Mouse (Mus musculus): ENCODE data around the gene Ergic1. TPM values are rescaled to one million over a fixed set of nuclear protein-coding genes. Genes with fewer than 3 reads are reported as not detected.

Ergic1 gene
- polyA plus RNA-seq, 1 experiment = 114 TPM

DNA sequence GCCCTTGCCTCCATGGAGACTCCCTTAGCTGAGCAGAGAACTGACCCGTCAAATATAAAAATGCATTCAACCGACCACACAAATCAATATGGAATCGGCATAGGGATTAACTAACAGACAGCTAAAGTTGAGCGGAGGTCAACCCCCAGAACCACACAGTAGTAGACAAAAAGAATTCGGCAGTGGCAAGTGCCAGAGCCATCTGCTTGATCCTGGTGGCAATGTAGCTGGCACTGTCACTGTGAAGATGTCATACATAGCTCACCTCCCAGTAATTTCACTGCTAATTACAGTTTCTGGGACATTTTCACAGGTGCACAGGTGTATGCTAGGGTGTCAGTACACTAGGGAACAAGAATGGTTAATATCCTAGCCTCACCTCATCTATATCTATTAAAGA lies 21.2 kb upstream of the Ergic1 start:
- Histone ChIP-seq H3K79me2 (ENCODE audit: control insufficient read depth, insufficient read depth) (no peaks in the 10 kb centered on the region), H3K36me3 (ENCODE audit: control insufficient read depth, insufficient read depth) (no peaks in the 10 kb centered on the region), H3ac (ENCODE audit: control insufficient read depth, insufficient read length, low read depth) (no peak overlapping the region), H3K79me3 (ENCODE audit: low read depth) (no peaks in the 10 kb centered on the region), H3K4me3 (ENCODE audit: insufficient read depth, poor library complexity, severe bottlenecking) (no peak overlapping the region), H3K27me3 (ENCODE audit: control insufficient read depth, insufficient read depth, insufficient read length) (no peaks in the 10 kb centered on the region)
- TF ChIP-seq CTCF (IDR thresholded peaks at IDR 0.05; ENCODE audit: control insufficient read depth, insufficient read depth, insufficient read length) (no peak), FOSL1 (IDR thresholded peaks at IDR 0.05; ENCODE audit: insufficient read depth, low read length, poor library complexity, severe bottlenecking) (no peak), MYOD1 (IDR thresholded peaks at IDR 0.05; ENCODE audit: control insufficient read depth, insufficient read length, low read depth) (no peak), USF1 (IDR thresholded peaks at IDR 0.05; ENCODE audit: low read depth) (no peak), CEBPB (IDR thresholded peaks at IDR 0.05; ENCODE audit: low read depth) (no peak), MAX (IDR thresholded peaks at IDR 0.05) (no peak), MYOG (IDR thresholded peaks at IDR 0.05; ENCODE audit: control insufficient read depth, extremely low read depth, insufficient read length) (no peak)

- Histone ChIP-seq H3ac (ENCODE audit: control insufficient read depth, insufficient read length, low read depth) (no peak overlapping the region), H3K79me2 (ENCODE audit: control insufficient read depth, insufficient read depth) (no peaks in the 10 kb centered on the region), H3K79me3 (ENCODE audit: low read depth) (no peaks in the 10 kb centered on the region), H3K27me3 (ENCODE audit: control insufficient read depth, insufficient read depth, insufficient read length) (no peaks in the 10 kb centered on the region), H3K36me3 (ENCODE audit: control insufficient read depth, insufficient read depth) (no peaks in the 10 kb centered on the region), H3K4me3 (ENCODE audit: insufficient read depth, poor library complexity, severe bottlenecking) (no peak overlapping the region)
- TF ChIP-seq USF1 (IDR thresholded peaks at IDR 0.05; ENCODE audit: low read depth) (no peak), MYOG (IDR thresholded peaks at IDR 0.05; ENCODE audit: control insufficient read depth, extremely low read depth, insufficient read length) (no peak), MYOD1 (IDR thresholded peaks at IDR 0.05; ENCODE audit: control insufficient read depth, insufficient read length, low read depth) (no peak), CTCF (IDR thresholded peaks at IDR 0.05; ENCODE audit: control insufficient read depth, insufficient read depth, insufficient read length) (no peak), FOSL1 (IDR thresholded peaks at IDR 0.05; ENCODE audit: insufficient read depth, low read length, poor library complexity, severe bottlenecking) (no peak), MAX (IDR thresholded peaks at IDR 0.05) (no peak), CEBPB (IDR thresholded peaks at IDR 0.05; ENCODE audit: low read depth) (no peak)
Observed at GRCm38 (mm10) chr17:26544319-26544963, 16.8 kb upstream of the Ergic1 start.

- no peak overlapping the region for H3K4me3 ChIP-seq (ENCODE audit: insufficient read depth, poor library complexity, severe bottlenecking)
- H3K79me2 ChIP-seq (ENCODE audit: control insufficient read depth, insufficient read depth) = no peaks in the 10 kb centered on the region
- H3K36me3 ChIP-seq (ENCODE audit: control insufficient read depth, insufficient read depth) = no peaks in the 10 kb centered on the region
- no peak for TF ChIP-seq CTCF (IDR thresholded peaks at IDR 0.05; ENCODE audit: control insufficient read depth, insufficient read depth, insufficient read length)
- no peak for TF ChIP-seq USF1 (IDR thresholded peaks at IDR 0.05; ENCODE audit: low read depth)
- no peak overlapping the region for H3ac ChIP-seq (ENCODE audit: control insufficient read depth, insufficient read length, low read depth)
- H3K27me3 ChIP-seq (ENCODE audit: control insufficient read depth, insufficient read depth, insufficient read length) = no peaks in the 10 kb centered on the region
- no peaks in the 10 kb centered on the region for H3K79me3 ChIP-seq (ENCODE audit: low read depth)
Observed at GRCm38 (mm10) chr17:26547771-26548170, 13.5 kb upstream of the Ergic1 start.

DNA sequence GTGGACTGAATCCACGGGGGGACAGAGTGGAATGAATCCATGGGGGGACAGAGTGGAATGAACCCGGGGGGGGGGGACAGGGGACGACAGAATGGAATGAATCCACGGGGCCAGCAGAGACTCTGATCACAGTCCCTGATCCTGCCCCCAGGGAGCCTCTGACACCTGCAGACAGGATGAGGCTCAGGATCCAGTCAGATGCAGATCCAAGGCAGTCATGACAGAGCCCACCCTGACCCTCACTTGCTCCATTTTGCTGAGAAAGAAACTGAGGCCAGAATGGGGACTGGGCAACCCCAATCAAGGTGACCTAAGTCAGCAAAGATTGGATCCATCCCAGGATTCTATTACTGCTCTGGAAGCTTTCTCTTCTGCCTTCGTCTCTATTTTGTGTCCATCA lies 12.7 kb upstream of the Ergic1 start:
- Histone ChIP-seq H3ac (ENCODE audit: control insufficient read depth, insufficient read length, low read depth) (no peak overlapping the region), H3K79me2 (ENCODE audit: control insufficient read depth, insufficient read depth) (no peaks in the 10 kb centered on the region), H3K4me3 (ENCODE audit: insufficient read depth, poor library complexity, severe bottlenecking) (no peak overlapping the region), H3K36me3 (ENCODE audit: control insufficient read depth, insufficient read depth) (no peaks in the 10 kb centered on the region), H3K27me3 (ENCODE audit: control insufficient read depth, insufficient read depth, insufficient read length) (no peaks in the 10 kb centered on the region), H3K79me3 (ENCODE audit: low read depth) (no peaks in the 10 kb centered on the region)
- TF ChIP-seq CEBPB (IDR thresholded peaks at IDR 0.05; ENCODE audit: low read depth) (no peak), MYOD1 (IDR thresholded peaks at IDR 0.05; ENCODE audit: control insufficient read depth, insufficient read length, low read depth) (no peak), FOSL1 (IDR thresholded peaks at IDR 0.05; ENCODE audit: insufficient read depth, low read length, poor library complexity, severe bottlenecking) (no peak), CTCF (IDR thresholded peaks at IDR 0.05; ENCODE audit: control insufficient read depth, insufficient read depth, insufficient read length) (no peak), MAX (IDR thresholded peaks at IDR 0.05) (no peak), USF1 (IDR thresholded peaks at IDR 0.05; ENCODE audit: low read depth) (no peak), MYOG (IDR thresholded peaks at IDR 0.05; ENCODE audit: control insufficient read depth, extremely low read depth, insufficient read length) (no peak)

DNA sequence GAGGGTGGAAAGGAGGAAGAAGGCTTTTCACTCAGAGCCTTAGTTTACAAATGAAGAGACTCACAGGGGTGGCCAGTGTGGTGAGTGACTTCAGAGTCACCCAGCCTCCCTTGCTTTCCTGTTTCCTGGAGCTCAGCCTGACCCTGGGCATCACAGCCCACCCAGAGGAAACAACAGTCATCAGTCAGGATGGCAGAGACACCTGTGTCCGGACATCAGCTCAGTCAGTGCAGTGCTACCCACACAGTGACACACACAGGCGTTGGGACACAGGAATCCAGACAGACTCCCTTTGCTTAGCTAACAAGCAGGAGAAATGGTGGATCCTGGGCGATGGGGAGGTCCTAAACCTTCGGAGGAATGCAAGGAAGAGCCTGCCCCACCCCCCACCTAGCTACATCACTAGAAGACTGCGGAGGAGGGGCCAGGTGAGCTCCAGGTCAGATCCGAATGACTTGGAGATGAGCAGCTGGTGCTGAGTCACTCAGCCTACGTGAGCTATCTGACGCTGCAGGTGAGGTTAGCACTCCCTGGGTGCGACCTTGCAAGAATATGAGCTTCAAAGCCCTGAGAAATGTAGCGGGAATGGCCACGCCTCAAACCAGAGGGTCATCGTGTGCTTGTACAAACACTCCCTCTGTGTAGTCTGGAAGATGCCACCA lies 12.0 kb upstream of the Ergic1 start:
- TF ChIP-seq MYOD1 (IDR thresholded peaks at IDR 0.05; ENCODE audit: control insufficient read depth, insufficient read length, low read depth) = peak; percentile 89
- TF ChIP-seq USF1 (IDR thresholded peaks at IDR 0.05; ENCODE audit: low read depth) = no peak
- Histone ChIP-seq H3K79me2 (ENCODE audit: control insufficient read depth, insufficient read depth) (no peaks in the 10 kb centered on the region), H3K79me3 (ENCODE audit: low read depth) (no peaks in the 10 kb centered on the region), H3K4me3 (ENCODE audit: insufficient read depth, poor library complexity, severe bottlenecking) (no peak overlapping the region), H3ac (ENCODE audit: control insufficient read depth, insufficient read length, low read depth) (no peak overlapping the region), H3K27me3 (ENCODE audit: control insufficient read depth, insufficient read depth, insufficient read length) (no peaks in the 10 kb centered on the region), H3K36me3 (ENCODE audit: control insufficient read depth, insufficient read depth) (no peaks in the 10 kb centered on the region)

DNA sequence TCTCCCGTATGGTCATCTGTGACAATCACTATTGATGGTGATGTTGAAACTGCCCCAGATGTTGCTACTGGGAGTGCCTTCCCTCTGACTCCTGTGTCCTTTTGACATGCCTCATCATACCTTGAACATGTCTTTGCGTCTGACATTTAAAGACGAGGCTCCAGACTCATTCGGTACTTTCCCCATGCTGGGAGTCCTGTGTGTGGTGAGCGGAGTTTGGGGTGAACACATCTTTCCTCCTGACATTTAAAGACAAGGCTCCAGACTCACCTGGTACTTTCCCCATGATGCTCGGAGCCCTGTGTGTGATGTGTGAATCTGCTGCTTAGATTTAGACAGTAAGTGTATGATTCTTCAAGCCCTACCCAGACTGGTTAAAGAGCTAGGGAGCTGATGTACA lies 10.2 kb upstream of the Ergic1 start:
- H3K79me2 ChIP-seq (ENCODE audit: control insufficient read depth, insufficient read depth) = no peaks in the 10 kb centered on the region
- TF ChIP-seq MYOG (IDR thresholded peaks at IDR 0.05; ENCODE audit: control insufficient read depth, extremely low read depth, insufficient read length) (no peak), CTCF (IDR thresholded peaks at IDR 0.05; ENCODE audit: control insufficient read depth, insufficient read depth, insufficient read length) (no peak), CEBPB (IDR thresholded peaks at IDR 0.05; ENCODE audit: low read depth) (no peak), MYOD1 (IDR thresholded peaks at IDR 0.05; ENCODE audit: control insufficient read depth, insufficient read length, low read depth) (no peak), USF1 (IDR thresholded peaks at IDR 0.05; ENCODE audit: low read depth) (no peak), FOSL1 (IDR thresholded peaks at IDR 0.05; ENCODE audit: insufficient read depth, low read length, poor library complexity, severe bottlenecking) (no peak), MAX (IDR thresholded peaks at IDR 0.05) (no peak)

More for the DNA sequence above, 10.2 kb upstream of the Ergic1 start:
- no peaks in the 10 kb centered on the region for H3K36me3 ChIP-seq (ENCODE audit: control insufficient read depth, insufficient read depth)
- no peaks in the 10 kb centered on the region for H3K79me3 ChIP-seq (ENCODE audit: low read depth)
- H3ac ChIP-seq (ENCODE audit: control insufficient read depth, insufficient read length, low read depth) = no peak overlapping the region
- H3K27me3 ChIP-seq (ENCODE audit: control insufficient read depth, insufficient read depth, insufficient read length) = no peaks in the 10 kb centered on the region
- H3K4me3 ChIP-seq (ENCODE audit: insufficient read depth, poor library complexity, severe bottlenecking) = no peak overlapping the region
